Comparison of ENCODE assay signal across 8 mouse cellular contexts in genomic region chr11:96673792-96674191, GRCm38 (mm10).
DNase-seq lines count a peak whose midpoint lies in the region; ATAC-seq and TF ChIP-seq lines count a peak whose summit lies in the region.

No protein-coding gene starts in this region.

- H3K4me2 ChIP-seq in heart, embryonic 16.5 days (ENCODE audit: low read depth, low read length), result peak overlapping the region; percentile 44
- peak overlapping the region; percentile 54 for H3K4me2 ChIP-seq in lung, embryonic 14.5 days

- H3K4me3 ChIP-seq in heart, embryonic 16.5 days (ENCODE audit: low read length), result no peak overlapping the region; the same call in 1 of the 2 replicates
- H3K4me3 ChIP-seq in lung, embryonic 14.5 days (ENCODE audit: low read depth, low read length), result no peak overlapping the region; the same call in 1 of the 2 replicates

- WGBS in heart, embryonic 16.5 days, result 11% methylated on average over 6 of the region's 6 CpGs
- WGBS in lung, embryonic 14.5 days, result 3% methylated on average over 6 of the region's 6 CpGs

- TF ChIP-seq CTCF in lung, embryonic 14.5 days (IDR thresholded peaks at IDR 0.05; ENCODE audit: low read depth), result peak; percentile 82

- H3K9me3 ChIP-seq in heart, embryonic 16.5 days (replicated peaks; ENCODE audit: control insufficient read depth, low read length), result no peaks in the 10 kb centered on the region
- no peaks in the 10 kb centered on the region for H3K9me3 ChIP-seq in lung, embryonic 14.5 days (ENCODE audit: low read depth, low read length)

- no peak overlapping the region for H3K9ac ChIP-seq in heart, embryonic 16.5 days (ENCODE audit: low read length)
- peak overlapping the region; percentile 40 for H3K9ac ChIP-seq in lung, embryonic 14.5 days

- peak; percentile 19 for DNase-seq in thymus, postnatal 4 days
- no peak for DNase-seq in thymus, postnatal 36 days
- peak; percentile 79 for DNase-seq in embryo, embryonic 9.5 days (ENCODE audit: extremely low spot score)
- DNase-seq in kidney, postnatal 14 days, result peak; percentile 80
- DNase-seq in lung, embryonic 14.5 days, result peak; percentile 90
- DNase-seq in ovary, postnatal 36 days (ENCODE audit: low spot score), result peak; percentile 13
- DNase-seq in thymus, postnatal 0 days (ENCODE audit: low spot score), result no peak

- no peaks in the 10 kb centered on the region for H3K27me3 ChIP-seq in heart, embryonic 16.5 days (ENCODE audit: control insufficient read depth, insufficient read depth, low read length)
- H3K27me3 ChIP-seq in lung, embryonic 14.5 days (ENCODE audit: insufficient read depth, low read length), result no peaks in the 10 kb centered on the region

- H3K27ac ChIP-seq in heart, embryonic 16.5 days (ENCODE audit: low read length), result no peak overlapping the region
- peak overlapping the region; percentile 30; the same call in 1 of the 2 replicates for H3K27ac ChIP-seq in lung, embryonic 14.5 days (ENCODE audit: low read depth)

- H3K4me1 ChIP-seq in heart, embryonic 16.5 days (ENCODE audit: control insufficient read depth, insufficient read depth, low read length), result peaks cover 2% of the 10 kb centered on the region; the same call in 1 of the 2 replicates
- H3K4me1 ChIP-seq in lung, embryonic 14.5 days (ENCODE audit: insufficient read depth), result peaks cover 15% of the 10 kb centered on the region

- peak; percentile 45; the same call in 1 of the 2 replicates for ATAC-seq in heart, embryonic 16.5 days (replicated peaks; ENCODE audit: extremely low read depth, insufficient read depth, low FRiP score)
- peak; percentile 90 for ATAC-seq in lung, embryonic 14.5 days (ENCODE audit: insufficient read depth)

- H3K36me3 ChIP-seq in heart, embryonic 16.5 days (ENCODE audit: control insufficient read depth, insufficient read depth), result no peaks in the 10 kb centered on the region
- H3K36me3 ChIP-seq in lung, embryonic 14.5 days (ENCODE audit: insufficient read depth), result no peaks in the 10 kb centered on the region

Comparison
In these comparisons a context has a peak if more than half of its experiments do, and no peak if none do; other contexts are left out.
1. DNase-seq: peak in thymus, postnatal 4 days (single experiment), embryo, embryonic 9.5 days (single experiment), kidney, postnatal 14 days (single experiment), lung, embryonic 14.5 days (single experiment) and ovary, postnatal 36 days (single experiment); none in thymus, postnatal 36 days (0 of 2) and thymus, postnatal 0 days (single experiment).